ENCODE assay signal across 8 mouse cellular contexts in the genomic region with DNA sequence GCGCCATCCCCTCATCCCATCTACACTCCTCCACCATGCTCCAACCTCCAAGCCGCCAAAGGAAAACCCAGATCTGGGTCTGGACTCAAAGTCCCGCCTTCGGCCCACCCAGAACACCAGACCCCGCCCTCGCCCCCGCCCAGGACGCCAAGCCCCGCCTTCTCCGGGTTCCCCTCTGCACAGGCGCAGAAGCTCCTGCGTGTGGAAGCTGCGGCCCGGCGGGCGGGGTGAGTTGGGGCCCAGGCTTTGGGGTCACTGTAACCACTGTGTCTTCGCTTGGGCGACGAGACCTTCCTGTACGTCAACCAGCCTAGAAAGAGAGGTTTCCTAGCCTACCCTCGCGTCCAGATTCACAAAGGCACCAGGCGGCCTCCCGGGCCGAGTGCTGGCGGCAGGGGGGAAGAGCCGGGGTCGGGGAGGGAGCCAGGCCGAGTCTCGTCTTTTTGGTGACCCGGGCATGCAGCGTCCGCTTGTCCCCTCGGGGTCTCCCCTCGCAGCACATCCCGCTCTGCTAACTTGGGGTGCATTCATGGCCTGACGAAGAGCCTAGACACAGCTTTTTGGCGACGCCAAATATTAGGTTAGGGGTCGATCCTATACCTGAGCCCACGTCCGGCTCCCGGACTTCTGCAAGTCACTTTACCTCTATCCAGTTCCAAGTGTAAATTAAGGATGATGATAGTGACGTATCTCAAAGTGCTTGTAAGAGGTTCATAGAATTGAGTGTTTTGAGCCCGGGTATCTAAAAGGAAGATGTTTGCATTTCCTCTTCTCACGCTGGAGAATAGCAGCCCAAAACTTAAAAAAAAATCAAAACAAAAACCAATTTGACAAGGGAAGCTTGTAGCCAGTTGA. TPM values are rescaled to one million over a fixed set of nuclear protein-coding genes. Genes with fewer than 3 reads are reported as not detected.
A peak's percentile ranks its signal among the peaks of the same experiment; 100 is the strongest.
DNase-seq lines count a peak whose midpoint lies in the region; ATAC-seq lines count a peak whose summit lies in the region.

No protein-coding gene starts in this region.

- no peaks in the 10 kb centered on the region for H3K9me3 ChIP-seq in hindbrain, embryonic 13.5 days

- H3K36me3 ChIP-seq in hindbrain, embryonic 13.5 days = peaks cover 4% of the 10 kb centered on the region

- no peaks in the 10 kb centered on the region for H3K27me3 ChIP-seq in hindbrain, embryonic 13.5 days

- peak; percentile 88 for DNase-seq in T-cell, adult 2 months (ENCODE audit: low spot score)
- peak; percentile 94 to 99 for DNase-seq in cerebellum, postnatal 25 days
- peak; percentile 75 to 83 for DNase-seq in frontal cortex, postnatal 14 days (ENCODE audit: low spot score in 2 of 2)
- DNase-seq in layer of hippocampus, postnatal 25 days (ENCODE audit: extremely low spot score in 1 of 2, low spot score in 1 of 2) = peak; percentile 84 to 87
- DNase-seq in lung, postnatal 14 days = peak; percentile 95
- DNase-seq in retina, adult 2 months (ENCODE audit: low read depth, low spot score) = peak; percentile 78
- peak; percentile 91 for DNase-seq in thymus, postnatal 25 days

- peak overlapping the region; percentile 79 for H3K4me3 ChIP-seq in hindbrain, embryonic 13.5 days

- peak overlapping the region; percentile 73 for H3K27ac ChIP-seq in hindbrain, embryonic 13.5 days

- under 1% methylated on average over 46 of the region's 46 CpGs for WGBS in hindbrain, embryonic 13.5 days

- ATAC-seq in hindbrain, embryonic 13.5 days (ENCODE audit: low FRiP score) = peak; percentile 98

- peak overlapping the region; percentile 67 for H3K4me2 ChIP-seq in hindbrain, embryonic 13.5 days

- H3K9ac ChIP-seq in hindbrain, embryonic 13.5 days = peak overlapping the region; percentile 93

- H3K4me1 ChIP-seq in hindbrain, embryonic 13.5 days (replicated peaks) = peaks cover 9% of the 10 kb centered on the region

RNA-seq across cellular contexts. Expression of gene Tstd3, which starts 9.3 kb away (rescaled TPM):
- polyA plus RNA-seq in hindbrain, embryonic 13.5 days (2015; fragmentation: Nextera tagmentation; extraction: Ambion mirVana) = 25.9 and 27.1 TPM in 2 replicates
- 10 to 100 TPM; 23.0 to 23.8 TPM for total RNA-seq in layer of hippocampus, postnatal 25 days (2021)

RNA-seq across cellular contexts. Expression of gene Usp45, which starts 9.4 kb away (rescaled TPM):
- 7.6 and 8.2 TPM in 2 replicates for polyA plus RNA-seq in hindbrain, embryonic 13.5 days (2015; fragmentation: Nextera tagmentation; extraction: Ambion mirVana)
- total RNA-seq in layer of hippocampus, postnatal 25 days (2021) = 10 to 100 TPM; 51.9 to 52.8 TPM

RNA-seq across cellular contexts. Expression of gene Ccnc, which starts 48.8 kb away (rescaled TPM):
- 71.0 and 71.8 TPM in 2 replicates for polyA plus RNA-seq in hindbrain, embryonic 13.5 days (2015; fragmentation: Nextera tagmentation; extraction: Ambion mirVana)
- total RNA-seq in layer of hippocampus, postnatal 25 days (2021) = 10 to 100 TPM; 36.7 to 37.7 TPM

Comparison
In these comparisons a context has a peak if more than half of its experiments do, and no peak if none do; other contexts are left out.
1. Peak in every context shown above with its lines: DNase-seq, ATAC-seq, H3K4me3 ChIP-seq and H3K27ac ChIP-seq.